Mouse (Mus musculus) CD4-positive helper T cell, adult 2 months (primary cell): Measurements from ENCODE around the gene Bsph1.
"Not testable (repeated sequence)": the region's sequence is repeated elsewhere in the genome, so short reads cannot be mapped to it uniquely, and the experiment has no call there.

ENCODE experiments used
- DNase-seq: peaks from one replicate; pipeline ENCODE4 v3.0.0-alpha.2; 2012; ENCODE audit warnings: low read depth, missing footprints, low spot score

Gene Bsph1

DNA sequence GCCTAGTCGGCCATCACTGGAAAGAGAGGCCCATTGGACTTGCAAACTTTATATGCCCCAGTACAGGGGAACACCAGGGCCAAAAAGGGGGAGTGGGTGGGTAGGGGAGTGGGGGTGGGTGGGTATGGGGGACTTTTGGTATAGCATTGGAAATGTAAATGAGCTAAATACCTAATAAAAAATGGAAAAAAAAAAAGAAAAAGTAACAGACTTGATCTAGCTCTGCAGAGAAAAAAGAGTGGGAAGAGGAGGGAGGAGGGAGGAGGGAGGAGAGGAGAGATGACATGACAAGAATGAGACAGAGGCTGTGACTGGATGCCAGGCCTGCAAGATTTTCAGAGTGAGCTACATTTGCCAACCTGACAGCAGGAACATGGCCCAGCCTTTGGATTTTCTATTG, at the start of gene Bsph1:
TSS of gene Bsph1 (plus strand) at position 301 of the 400 bp plus-strand sequence.
- not testable (repeated sequence) for DNase-seq

DNA sequence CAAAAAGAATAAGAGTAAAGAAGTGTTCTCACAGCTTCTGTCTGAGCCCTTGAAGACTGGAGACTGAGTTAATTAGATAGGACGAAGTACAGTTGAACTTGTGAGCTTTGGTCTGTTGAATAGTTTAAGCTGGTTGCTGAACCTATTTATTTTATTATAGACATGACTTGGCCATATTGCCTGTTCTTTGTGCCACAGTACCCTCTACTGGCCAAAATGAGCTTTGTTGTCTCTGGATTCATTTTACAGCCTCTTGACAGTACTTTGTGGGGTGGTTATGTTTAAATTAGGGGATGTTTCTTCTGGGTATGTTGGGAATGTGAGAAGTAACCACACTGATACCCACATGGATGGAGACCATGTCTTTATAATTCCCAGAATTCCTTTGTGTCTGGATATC, 60.9 kb downstream of the Bsph1 start:
- DNase-seq, result peak; percentile 26
